Mouse (Mus musculus): ENCODE data around the gene Ccdc85b.

Gene Ccdc85b

DNA sequence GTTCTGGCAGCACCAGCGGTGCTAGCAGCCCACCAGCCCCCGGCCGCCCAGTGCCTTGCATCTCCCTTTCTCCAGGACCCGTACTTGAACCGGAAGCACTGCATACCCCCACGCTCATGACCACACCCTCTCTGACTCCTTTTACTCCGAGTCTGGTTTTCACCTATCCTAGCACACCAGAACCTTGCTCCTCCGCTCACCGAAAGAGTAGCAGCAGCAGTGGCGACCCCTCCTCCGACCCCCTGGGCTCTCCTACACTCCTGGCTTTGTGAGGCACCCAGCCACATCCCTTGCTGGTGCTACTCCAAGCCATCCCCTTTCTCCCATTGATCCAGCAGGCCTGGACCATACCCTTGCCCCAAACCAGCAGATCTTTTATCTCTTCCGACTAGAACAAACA lies 2.7 kb downstream of the Ccdc85b start:
- no peak for DNase-seq

- no peak for DNase-seq
These were observed 5.9 kb downstream of the Ccdc85b start for GRCm38 (mm10) chr19:5451766-5452165.

GRCm38 (mm10) chr19:5449673-5450072 lies 8.0 kb downstream of the Ccdc85b start:
- no peak for DNase-seq

GRCm38 (mm10) chr19:5448354-5449150 lies 9.1 kb downstream of the Ccdc85b start:
- DNase-seq, result no peak

- peak; percentile 82 for DNase-seq
These were observed 10.0 kb downstream of the Ccdc85b start, which contains the start of gene Fosl1 for GRCm38 (mm10) chr19:5447515-5448353. Gene Fosl1, plus strand, starts transcription at chr19:5447547.

- no peak for DNase-seq
These were observed 11.9 kb downstream of the Ccdc85b start for GRCm38 (mm10) chr19:5445747-5446146.

DNA sequence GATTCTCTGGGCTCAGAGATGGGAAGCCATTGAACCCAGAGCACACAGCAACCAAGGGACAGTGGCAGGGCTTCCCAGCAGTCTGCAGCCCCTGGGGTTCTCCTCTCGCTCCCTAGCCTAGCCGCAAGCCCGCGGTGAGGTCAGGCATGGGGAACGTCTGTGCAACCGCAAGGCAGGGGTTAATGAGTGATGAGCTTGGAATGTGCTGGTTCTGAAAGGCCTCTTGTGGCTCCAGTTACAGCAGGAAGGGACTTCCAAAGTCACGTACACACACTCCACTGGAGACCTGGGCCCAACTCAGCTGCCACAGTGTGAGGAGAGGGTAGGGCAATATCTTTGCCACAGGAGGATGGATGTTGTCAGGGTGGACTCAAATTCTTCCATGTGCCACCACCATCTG lies 12.7 kb downstream of the Ccdc85b start:
- DNase-seq, result no peak

- DNase-seq, result peak; percentile 39
These were observed 13.3 kb downstream of the Ccdc85b start for GRCm38 (mm10) chr19:5444371-5444908.

DNA sequence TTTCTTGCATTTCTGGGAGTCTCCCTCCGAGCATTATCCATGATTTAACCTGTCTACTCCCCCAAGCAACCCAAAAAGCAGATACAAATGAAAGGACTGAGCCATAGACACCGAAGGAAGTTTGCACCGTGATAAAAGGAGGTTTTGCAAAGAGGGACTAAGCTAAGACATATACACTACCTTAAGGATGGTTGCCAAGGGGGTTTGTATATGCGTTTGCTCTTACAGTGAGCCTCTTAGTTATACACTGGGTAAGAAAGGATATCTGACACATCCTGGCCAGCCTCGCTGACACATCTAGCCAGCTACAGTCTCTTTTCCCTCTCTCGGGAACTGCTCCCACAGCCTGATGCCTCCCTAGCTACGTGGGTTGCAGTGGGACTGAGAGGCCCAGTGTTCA lies 23.7 kb downstream of the Ccdc85b start:
- DNase-seq, result no peak

- peak; percentile 82 for DNase-seq
These were observed 24.5 kb downstream of the Ccdc85b start for GRCm38 (mm10) chr19:5432992-5433852.

DNA sequence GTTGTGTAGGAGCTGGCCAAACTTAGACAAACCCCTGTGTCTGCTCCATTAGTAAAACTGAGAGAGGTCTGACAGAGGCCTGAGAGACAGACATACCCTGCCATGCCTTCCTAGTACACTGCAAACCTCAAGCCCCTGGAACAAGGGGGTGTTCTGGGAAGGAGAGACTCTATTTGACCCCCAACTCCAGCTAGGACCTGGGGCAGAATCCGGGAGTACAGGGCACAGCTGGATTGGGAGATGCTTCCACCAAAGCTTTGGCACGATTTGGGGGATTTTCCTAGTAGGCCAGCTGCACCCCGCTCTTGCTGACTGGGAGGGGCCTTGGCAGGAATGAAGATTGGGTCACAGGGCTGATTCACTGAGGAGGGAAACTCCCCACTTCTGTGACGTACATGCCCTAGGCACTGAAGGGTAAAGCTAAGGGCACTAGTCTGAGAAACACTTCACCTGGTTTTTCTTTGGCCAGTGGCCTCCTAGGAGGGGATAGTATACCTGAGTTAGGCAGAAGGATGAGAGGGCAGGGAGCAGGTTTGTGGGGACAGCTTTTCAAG lies 25.7 kb downstream of the Ccdc85b start:
- peak; percentile 72 for DNase-seq

DNA sequence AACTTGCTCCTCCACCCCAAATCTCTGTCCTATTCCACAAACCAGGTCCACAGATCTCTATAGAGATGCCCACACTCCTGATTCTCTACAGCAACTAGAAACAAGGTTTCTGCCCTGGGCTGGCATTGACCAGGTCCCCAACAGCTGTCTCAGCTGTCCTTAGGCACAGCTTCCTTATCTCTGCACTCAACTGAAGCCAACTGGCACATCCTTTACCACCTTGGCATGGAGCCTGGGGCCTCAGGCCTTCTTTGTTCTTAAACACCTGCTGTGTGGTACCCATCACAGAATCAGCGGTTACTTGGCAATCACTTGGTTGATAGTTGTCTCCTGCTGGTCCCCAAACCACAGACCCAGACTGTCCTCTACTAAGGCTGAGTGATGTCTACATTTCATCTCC lies 27.3 kb downstream of the Ccdc85b start:
- no peak for DNase-seq

DNA sequence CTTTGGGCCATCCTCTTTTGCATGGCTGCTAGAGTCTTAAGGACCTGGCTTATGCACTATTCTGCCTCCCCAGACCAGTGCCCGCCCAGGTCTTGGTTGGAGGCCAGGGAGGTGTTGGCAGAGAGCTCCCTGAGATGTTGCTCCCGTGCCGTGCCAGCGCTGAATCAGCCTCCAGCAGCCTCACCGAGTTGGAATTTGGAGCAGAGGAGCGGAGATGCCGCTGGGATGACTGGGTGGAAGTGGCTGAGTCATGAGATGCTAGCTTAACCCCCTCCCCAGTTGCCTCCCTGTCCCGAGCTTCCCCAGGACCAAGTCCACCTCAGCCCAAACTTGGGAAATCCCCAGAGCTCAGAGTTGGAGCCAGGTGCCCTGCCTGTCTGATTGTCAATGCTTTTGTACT lies 27.9 kb downstream of the Ccdc85b start:
- DNase-seq, result no peak

- no peak for DNase-seq
These were observed 28.5 kb downstream of the Ccdc85b start for GRCm38 (mm10) chr19:5429219-5429618.

- DNase-seq, result peak; percentile 79
These were observed 29.6 kb downstream of the Ccdc85b start for GRCm38 (mm10) chr19:5428083-5428482.

GRCm38 (mm10) chr19:5426640-5427290 lies 30.9 kb downstream of the Ccdc85b start:
- DNase-seq, result no peak

GRCm38 (mm10) chr19:5425906-5426565 lies 31.7 kb downstream of the Ccdc85b start:
- DNase-seq, result no peak

DNA sequence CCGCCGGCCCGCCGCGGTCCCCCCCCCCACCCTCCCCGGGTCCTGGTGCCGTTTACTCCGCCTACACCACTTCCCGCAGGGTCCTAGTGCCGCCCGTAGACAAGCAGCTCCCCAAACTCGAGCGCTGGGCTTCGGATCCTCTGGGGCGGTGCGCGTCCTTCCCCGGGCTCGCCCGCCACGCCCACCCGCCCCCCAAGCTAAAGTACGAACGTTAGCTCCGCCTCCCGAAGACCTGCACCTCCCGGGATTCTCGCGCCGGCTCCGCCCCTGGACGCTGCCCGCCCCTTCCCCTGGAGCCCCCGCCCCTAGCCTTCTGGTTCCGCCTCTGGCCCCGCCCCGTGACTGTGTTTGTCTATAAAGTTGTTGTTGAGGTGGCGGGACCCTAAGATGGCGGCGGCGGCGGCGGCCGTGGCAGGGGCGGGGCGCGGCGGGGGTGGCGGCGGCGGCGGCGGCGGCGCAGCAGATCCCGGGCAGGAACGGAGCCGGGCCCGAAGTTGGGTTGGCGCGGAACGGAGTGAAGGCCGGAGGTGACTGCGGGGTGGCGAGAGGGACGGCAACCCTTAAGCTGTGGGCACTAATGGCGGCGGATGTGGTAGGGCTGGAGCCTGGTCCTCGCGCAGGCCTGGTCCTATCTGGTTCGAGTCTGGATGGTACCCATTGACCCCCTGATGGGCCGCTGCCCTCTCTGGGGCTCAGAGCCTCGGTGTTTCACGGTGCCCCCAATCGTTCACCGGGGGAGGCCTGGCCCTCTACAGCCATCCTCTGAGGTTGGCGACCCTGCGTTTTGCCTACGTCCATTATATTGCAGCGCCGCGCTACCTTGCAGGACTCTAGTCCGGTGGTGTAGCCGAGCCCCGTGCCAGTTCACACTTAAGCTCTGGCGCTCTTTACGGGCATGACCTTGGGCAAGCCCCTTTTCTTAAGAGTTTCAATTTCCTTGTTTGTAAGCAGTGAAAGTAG lies 32.6 kb downstream of the Ccdc85b start, which contains the start of the genes Drap1 and AI837181:
Drap1 (minus strand) TSS at position 198 of the 960 bp plus-strand sequence.
AI837181 (plus strand) TSS at position 363 of the 960 bp plus-strand sequence.
- DNase-seq, result peak; percentile 95

GRCm38 (mm10) chr19:5424092-5424781 lies 33.5 kb downstream of the Ccdc85b start:
- peak; percentile 91 for DNase-seq
